Mouse (Mus musculus): ENCODE results near the gene Gstm3. TPM values are rescaled to one million over a fixed set of nuclear protein-coding genes. Genes with fewer than 3 reads are reported as not detected.
A peak's percentile ranks its signal among the peaks of the same experiment; 100 is the strongest.
"Not testable (repeated sequence)": the region's sequence is repeated elsewhere in the genome, so short reads cannot be mapped to it uniquely, and the experiment has no call there.

Gstm3 gene
- polyA plus RNA-seq (2015; fragmentation: Nextera tagmentation; extraction: Ambion mirVana), result 160 and 183 TPM in 2 replicates

GRCm38 (mm10) chr3:107968724-107969395 is at the start of gene Gstm3:
Gene Gstm3 (minus strand): TSS chr3:107969283.
- H3K4me1 ChIP-seq (ENCODE audit: control insufficient read depth, insufficient read depth, low read length), result peaks cover 20% of the 10 kb centered on the region
- ATAC-seq, result peak; percentile 82
- H3K4me3 ChIP-seq (ENCODE audit: low read length), result peak within 1 kb of the TSS; percentile 29
- H3K27me3 ChIP-seq (replicated peaks; ENCODE audit: control insufficient read depth, insufficient read depth, low read length), result no peaks in the 10 kb centered on the region
- H3K4me2 ChIP-seq (ENCODE audit: low read depth, low read length), result peak within 1 kb of the TSS; percentile 43
- H3K27ac ChIP-seq (ENCODE audit: low read length), result no peak within 1 kb of the TSS
- H3K9ac ChIP-seq (ENCODE audit: low read depth, low read length), result 0 out of 2 replicates have a peak within 1 kb of the TSS, but pooled peaks have one; percentile 10
- no peaks in the 10 kb centered on the region for H3K9me3 ChIP-seq (ENCODE audit: control insufficient read depth, low read length)
- H3K36me3 ChIP-seq (ENCODE audit: control insufficient read depth, insufficient read depth, low read length), result no peaks in the 10 kb centered on the region
- WGBS, result 40% methylated on average over 13 of the region's 13 CpGs

GRCm38 (mm10) chr3:108018190-108018820 is 49.2 kb upstream of the Gstm3 start:
- Histone ChIP-seq H3K9me3 (ENCODE audit: control insufficient read depth, low read length) (no peaks in the 10 kb centered on the region), H3K27me3 (replicated peaks; ENCODE audit: control insufficient read depth, insufficient read depth, low read length) (no peaks in the 10 kb centered on the region), H3K36me3 (ENCODE audit: control insufficient read depth, insufficient read depth, low read length) (no peaks in the 10 kb centered on the region), H3K27ac (ENCODE audit: low read length) (peak overlapping the region; percentile 95), H3K4me1 (ENCODE audit: control insufficient read depth, insufficient read depth, low read length) (peaks cover 29% of the 10 kb centered on the region), H3K4me3 (ENCODE audit: low read length) (peak overlapping the region; percentile 53), H3K9ac (ENCODE audit: low read depth, low read length) (peak overlapping the region; percentile 72), H3K4me2 (ENCODE audit: low read depth, low read length) (peak overlapping the region; percentile 72)
- WGBS, result 24% methylated on average over 14 of the region's 14 CpGs
- ATAC-seq, result no peak

- H3K9ac ChIP-seq (ENCODE audit: low read depth, low read length), result peak within 1 kb of the TSS; percentile 72
- no peaks in the 10 kb centered on the region for H3K36me3 ChIP-seq (ENCODE audit: control insufficient read depth, insufficient read depth, low read length)
- no peaks in the 10 kb centered on the region for H3K27me3 ChIP-seq (replicated peaks; ENCODE audit: control insufficient read depth, insufficient read depth, low read length)
- no peaks in the 10 kb centered on the region for H3K9me3 ChIP-seq (ENCODE audit: control insufficient read depth, low read length)
- ATAC-seq, result peak; percentile 97
- WGBS, result under 1% methylated on average over 31 of the region's 31 CpGs
- peak within 1 kb of the TSS; percentile 95 for H3K27ac ChIP-seq (ENCODE audit: low read length)
- H3K4me3 ChIP-seq (ENCODE audit: low read length), result peak within 1 kb of the TSS; percentile 53
- peak within 1 kb of the TSS; percentile 72 for H3K4me2 ChIP-seq (ENCODE audit: low read depth, low read length)
- H3K4me1 ChIP-seq (ENCODE audit: control insufficient read depth, insufficient read depth, low read length), result peaks cover 31% of the 10 kb centered on the region
Measured at GRCm38 (mm10) chr3:108017473-108018189, 48.5 kb upstream of the Gstm3 start, which contains the start of gene Gstm1. Gene Gstm1 (minus strand): TSS chr3:108017973.

GRCm38 (mm10) chr3:108016468-108016867 is 47.4 kb upstream of the Gstm3 start:
- not testable (repeated sequence) for H3K27me3 ChIP-seq (replicated peaks; ENCODE audit: control insufficient read depth, insufficient read depth, low read length); H3K36me3 ChIP-seq (ENCODE audit: control insufficient read depth, insufficient read depth, low read length); H3K27ac ChIP-seq (ENCODE audit: low read length); H3K9me3 ChIP-seq (ENCODE audit: control insufficient read depth, low read length); ATAC-seq
- 77% methylated on average over 5 of the region's 5 CpGs for WGBS
- peak overlapping the region; percentile 72 for H3K4me2 ChIP-seq (ENCODE audit: low read depth, low read length)
- peak overlapping the region; percentile 53 for H3K4me3 ChIP-seq (ENCODE audit: low read length)
- H3K9ac ChIP-seq (ENCODE audit: low read depth, low read length), result peak overlapping the region; percentile 72; the same call in 1 of the 2 replicates
- peaks cover 24% of the 10 kb centered on the region for H3K4me1 ChIP-seq (ENCODE audit: control insufficient read depth, insufficient read depth, low read length)

GRCm38 (mm10) chr3:108014974-108015346 is 45.9 kb upstream of the Gstm3 start:
- Histone ChIP-seq H3K27me3 (replicated peaks; ENCODE audit: control insufficient read depth, insufficient read depth, low read length) (no peaks in the 10 kb centered on the region), H3K9me3 (ENCODE audit: control insufficient read depth, low read length) (no peaks in the 10 kb centered on the region), H3K4me2 (ENCODE audit: low read depth, low read length) (no peak overlapping the region), H3K9ac (ENCODE audit: low read depth, low read length) (no peak overlapping the region), H3K36me3 (ENCODE audit: control insufficient read depth, insufficient read depth, low read length) (no peaks in the 10 kb centered on the region), H3K27ac (ENCODE audit: low read length) (no peak overlapping the region), H3K4me1 (ENCODE audit: control insufficient read depth, insufficient read depth, low read length) (peaks cover 24% of the 10 kb centered on the region), H3K4me3 (ENCODE audit: low read length) (no peak overlapping the region)
- WGBS, result 83% methylated on average over 2 of the region's 2 CpGs
- ATAC-seq, result no peak

GRCm38 (mm10) chr3:108014098-108014973 is 45.3 kb upstream of the Gstm3 start:
- Histone ChIP-seq H3K9ac (ENCODE audit: low read depth, low read length) (no peak overlapping the region), H3K4me2 (ENCODE audit: low read depth, low read length) (no peak overlapping the region), H3K9me3 (ENCODE audit: control insufficient read depth, low read length) (no peaks in the 10 kb centered on the region), H3K4me3 (ENCODE audit: low read length) (no peak overlapping the region), H3K27ac (ENCODE audit: low read length) (no peak overlapping the region), H3K36me3 (ENCODE audit: control insufficient read depth, insufficient read depth, low read length) (no peaks in the 10 kb centered on the region), H3K27me3 (replicated peaks; ENCODE audit: control insufficient read depth, insufficient read depth, low read length) (no peaks in the 10 kb centered on the region), H3K4me1 (ENCODE audit: control insufficient read depth, insufficient read depth, low read length) (peaks cover 24% of the 10 kb centered on the region)
- WGBS, result 83% methylated on average over 8 of the region's 8 CpGs
- ATAC-seq, result no peak

- Histone ChIP-seq H3K4me2 (ENCODE audit: low read depth, low read length) (no peak overlapping the region), H3K4me1 (ENCODE audit: control insufficient read depth, insufficient read depth, low read length) (peaks cover 20% of the 10 kb centered on the region), H3K27ac (ENCODE audit: low read length) (no peak overlapping the region), H3K9me3 (ENCODE audit: control insufficient read depth, low read length) (no peaks in the 10 kb centered on the region), H3K9ac (ENCODE audit: low read depth, low read length) (no peak overlapping the region), H3K4me3 (ENCODE audit: low read length) (no peak overlapping the region), H3K36me3 (ENCODE audit: control insufficient read depth, insufficient read depth, low read length) (no peaks in the 10 kb centered on the region), H3K27me3 (replicated peaks; ENCODE audit: control insufficient read depth, insufficient read depth, low read length) (no peaks in the 10 kb centered on the region)
- no peak for ATAC-seq
- WGBS, result 66% methylated on average over 4 of the region's 4 CpGs
Measured at GRCm38 (mm10) chr3:108013331-108013871, 44.3 kb upstream of the Gstm3 start.

- Histone ChIP-seq H3K4me1 (ENCODE audit: control insufficient read depth, insufficient read depth, low read length) (peaks cover 12% of the 10 kb centered on the region; the same call in 1 of the 2 replicates), H3K27me3 (replicated peaks; ENCODE audit: control insufficient read depth, insufficient read depth, low read length) (no peaks in the 10 kb centered on the region), H3K36me3 (ENCODE audit: control insufficient read depth, insufficient read depth, low read length) (no peaks in the 10 kb centered on the region), H3K9me3 (ENCODE audit: control insufficient read depth, low read length) (no peaks in the 10 kb centered on the region), H3K27ac (ENCODE audit: low read length) (no peak overlapping the region), H3K9ac (ENCODE audit: low read depth, low read length) (no peak overlapping the region), H3K4me2 (ENCODE audit: low read depth, low read length) (no peak overlapping the region), H3K4me3 (ENCODE audit: low read length) (no peak overlapping the region)
- ATAC-seq, result no peak
- 80% methylated on average over 3 of the region's 3 CpGs for WGBS
Measured at GRCm38 (mm10) chr3:108011558-108011957, 42.5 kb upstream of the Gstm3 start.
